Mouse (Mus musculus) layer of hippocampus, adult 8-10 months (tissue): ENCODE results near the gene Tnf. TPM values are rescaled to one million over a fixed set of nuclear protein-coding genes. Genes with fewer than 3 reads are reported as not detected.

ENCODE experiments used
- DNase-seq, 2 experiments: peaks; one replicate each; pipeline ENCODE4 v3.0.0; 2022; ENCODE audit warnings: low spot score in 2 of 2
- total RNA-seq, 4 experiments: library from RNA; stranded (reverse); gene quantifications; 2 replicates each; pipeline ENCODE4 v1.2.4; 2022

The Tnf gene
- total RNA-seq: under 1 TPM in 1 of 4 experiments, not detected in 3; 0.29 TPM

DNA sequence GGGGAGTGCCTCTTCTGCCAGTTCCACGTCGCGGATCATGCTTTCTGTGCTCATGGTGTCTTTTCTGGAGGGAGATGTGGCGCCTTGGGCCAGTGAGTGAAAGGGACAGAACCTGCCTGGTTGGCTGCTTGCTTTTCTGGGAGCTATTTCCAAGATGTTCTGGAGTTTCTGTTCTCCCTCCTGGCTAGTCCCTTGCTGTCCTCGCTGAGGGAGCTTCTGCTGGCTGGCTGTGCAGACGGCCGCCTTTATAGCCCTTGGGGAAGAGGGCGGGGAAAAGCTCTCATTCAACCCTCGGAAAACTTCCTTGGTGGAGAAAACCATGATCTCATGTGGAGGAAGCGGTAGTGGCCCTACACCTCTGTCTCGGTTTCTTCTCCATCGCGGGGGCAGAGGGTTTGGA is at the start of gene Tnf:
Gene Tnf (minus strand): TSS at position 221 of the 400 bp plus-strand sequence.
- DNase-seq: no peak

DNA sequence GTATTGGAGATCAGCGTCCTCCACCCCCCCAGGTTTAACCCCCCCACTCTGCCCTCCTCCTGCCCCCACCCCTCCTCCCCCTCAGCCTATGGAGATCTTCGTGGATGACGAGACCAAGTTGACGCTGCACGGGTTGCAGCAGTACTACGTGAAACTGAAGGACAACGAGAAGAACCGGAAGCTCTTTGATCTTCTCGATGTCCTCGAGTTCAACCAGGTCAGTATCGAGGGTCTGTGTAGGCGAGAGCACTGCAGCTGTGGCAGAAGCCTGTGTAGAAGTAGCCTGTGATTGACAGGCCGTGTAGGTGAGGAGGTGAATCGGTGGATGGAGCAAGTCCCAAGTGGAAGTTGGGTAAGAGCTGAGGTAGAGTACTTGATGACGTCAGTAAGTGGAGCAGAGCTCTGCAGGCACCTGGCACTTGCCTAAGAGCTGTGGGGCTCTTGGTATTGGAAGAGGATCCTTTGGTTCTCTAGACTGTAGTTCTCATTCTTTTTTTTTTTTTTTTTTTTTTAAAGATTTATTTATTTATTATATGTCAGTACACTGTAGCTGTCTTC is 49.4 kb upstream of the Tnf start:
- no peak for DNase-seq

DNA sequence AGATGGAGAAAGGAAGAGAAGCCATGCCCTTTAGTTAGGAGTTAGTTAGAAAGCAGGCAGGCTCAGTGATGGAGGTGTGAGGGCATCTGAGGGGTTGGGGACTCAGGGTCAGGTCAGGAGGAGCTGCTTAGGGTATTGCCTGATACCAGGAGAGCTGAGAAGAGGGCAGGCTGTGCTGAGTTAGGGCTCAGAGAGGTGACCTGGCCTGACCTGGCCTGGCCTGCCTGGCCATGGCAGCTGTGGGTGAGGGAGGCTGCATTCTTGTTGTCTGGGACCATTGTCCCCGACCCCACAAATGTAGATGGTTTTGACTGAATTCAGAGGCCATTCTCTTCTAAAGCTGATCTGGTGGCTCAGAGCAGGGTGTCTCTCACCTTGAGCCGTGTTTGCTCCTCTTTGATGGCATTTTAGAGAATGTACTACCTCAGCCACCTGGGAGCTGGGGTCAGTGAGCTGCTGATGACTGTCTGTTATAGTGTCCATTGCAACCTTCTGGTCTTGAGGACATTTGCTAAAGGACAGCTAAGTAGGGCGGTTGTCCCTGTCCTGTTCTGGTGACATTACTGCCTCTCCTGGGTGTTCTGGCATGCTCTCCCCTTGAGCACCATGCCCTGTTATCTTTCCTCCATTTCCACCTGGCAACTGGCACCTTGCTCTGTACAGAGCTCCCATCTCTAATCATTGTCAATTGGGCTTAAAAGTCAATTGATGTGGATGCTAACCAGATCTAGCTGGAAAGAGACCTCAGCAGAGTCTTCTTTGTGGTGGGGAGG is 48.7 kb upstream of the Tnf start:
- DNase-seq: no peak

DNA sequence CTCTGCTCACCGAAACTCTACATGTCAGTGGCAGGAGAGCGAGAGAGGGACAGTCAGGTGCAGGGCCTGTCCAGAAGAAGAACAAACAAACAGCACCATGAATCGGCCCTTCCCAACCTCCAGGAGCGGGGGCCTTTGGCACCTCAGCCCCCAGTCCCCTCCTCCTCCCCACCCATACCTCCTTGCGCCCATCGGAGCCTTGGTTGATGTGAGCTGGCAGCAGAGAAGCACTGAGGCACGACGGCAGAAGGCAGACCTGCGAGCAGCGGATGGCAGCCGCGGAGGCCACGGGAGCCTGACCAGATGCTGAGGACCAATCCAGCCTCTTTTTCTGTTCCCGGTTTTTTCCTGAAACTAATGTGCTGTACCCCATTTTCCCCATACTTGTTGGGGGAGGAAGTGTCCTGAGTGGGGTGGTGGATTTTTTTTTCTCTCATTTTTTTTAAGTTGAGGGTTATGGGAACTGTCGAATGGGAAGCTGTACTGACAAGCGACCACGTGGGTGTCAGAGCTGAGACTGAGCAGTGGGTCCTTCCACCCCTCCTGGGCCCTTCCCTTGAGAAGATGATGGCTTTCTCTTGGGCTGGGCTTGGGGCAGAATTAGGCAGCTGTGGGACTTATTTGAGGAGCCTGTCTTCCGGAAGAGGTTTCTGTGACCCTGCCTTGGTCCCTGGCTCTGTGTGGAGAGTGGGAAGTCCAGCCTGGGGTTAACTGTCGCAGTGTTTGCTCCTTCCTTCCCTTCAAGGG is 47.8 kb upstream of the Tnf start:
- no peak for DNase-seq

DNA sequence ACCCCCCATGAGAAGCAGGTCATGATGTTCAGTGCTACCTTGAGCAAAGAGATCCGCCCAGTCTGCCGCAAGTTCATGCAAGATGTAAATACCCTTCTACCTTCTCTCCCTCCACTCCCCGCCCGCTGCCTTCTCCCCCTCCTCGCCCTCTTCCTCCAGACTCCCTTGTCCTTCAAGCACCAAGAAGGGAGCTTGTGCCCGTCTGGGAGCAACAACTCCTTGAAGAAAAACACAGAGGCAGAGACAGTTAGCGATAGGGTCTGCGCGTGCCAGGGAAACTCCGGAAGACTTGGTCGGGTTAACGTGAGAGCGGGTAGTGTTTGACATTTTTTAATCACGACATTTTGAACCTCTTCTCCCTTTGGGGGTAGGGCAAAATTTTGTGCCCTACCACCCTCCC is 47.2 kb upstream of the Tnf start:
- no peak for DNase-seq

DNA sequence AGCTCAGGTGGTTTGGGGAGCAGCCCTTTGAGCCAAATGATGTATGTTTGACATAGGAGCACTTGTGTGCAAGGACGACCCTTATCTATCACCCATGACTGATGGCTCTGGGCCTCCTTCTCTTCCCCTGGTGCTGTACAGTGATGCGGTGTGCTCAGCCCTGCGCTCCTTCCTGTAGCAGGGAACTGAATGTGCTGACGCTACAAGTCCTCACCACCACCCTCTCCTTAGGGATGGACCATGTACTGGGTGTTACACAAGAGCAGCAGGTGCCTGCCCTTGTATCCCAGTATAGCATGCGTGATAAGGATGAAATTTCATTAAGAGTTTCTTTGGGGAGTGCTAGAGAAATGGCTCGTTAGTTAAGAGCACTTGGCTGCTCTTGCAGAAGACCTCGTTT is 45.3 kb upstream of the Tnf start:
- DNase-seq: no peak

DNA sequence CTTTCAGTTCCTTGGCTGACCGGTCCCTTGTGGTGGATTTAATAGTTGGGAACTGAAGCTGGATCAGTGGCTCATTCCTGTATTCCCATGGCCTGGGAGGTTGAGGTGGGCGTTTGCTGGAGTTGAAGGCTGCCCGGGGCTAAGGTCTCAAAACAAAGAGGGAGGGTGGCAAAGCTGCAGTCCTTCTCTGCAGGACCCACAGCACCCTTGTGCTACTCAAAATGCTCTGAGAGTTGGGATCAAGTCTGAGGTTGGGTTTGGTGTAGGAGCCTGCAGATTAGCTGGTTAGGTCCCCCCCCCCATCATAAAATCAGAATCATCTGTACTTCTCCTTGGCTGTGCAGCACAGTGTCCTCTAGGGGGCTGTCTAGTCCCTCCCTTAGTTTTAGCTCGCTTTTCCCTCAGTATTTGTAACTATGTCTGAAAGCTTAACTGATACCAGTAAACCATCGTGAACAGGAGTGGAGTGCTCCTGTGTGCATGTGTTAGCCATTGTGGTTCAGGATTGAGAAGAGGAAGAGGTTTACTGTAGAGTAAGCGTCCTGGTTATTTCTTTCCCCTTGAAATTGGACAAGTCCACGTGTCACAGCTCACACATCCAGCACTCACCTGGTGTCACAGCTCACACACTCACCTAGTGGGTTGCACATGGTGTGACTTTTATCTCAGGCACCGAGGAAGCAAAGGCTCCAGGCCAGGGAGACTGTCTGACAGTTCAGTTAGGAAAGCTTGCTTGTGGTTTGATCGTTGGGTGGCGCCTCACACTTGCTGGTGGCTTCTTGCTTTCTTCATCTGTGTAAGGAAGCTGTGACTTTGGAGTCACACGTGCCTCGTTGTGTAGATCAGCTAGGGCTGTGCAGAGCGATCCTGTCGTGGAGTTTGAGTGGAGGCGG is 44.2 kb upstream of the Tnf start:
- DNase-seq: no peak

DNA sequence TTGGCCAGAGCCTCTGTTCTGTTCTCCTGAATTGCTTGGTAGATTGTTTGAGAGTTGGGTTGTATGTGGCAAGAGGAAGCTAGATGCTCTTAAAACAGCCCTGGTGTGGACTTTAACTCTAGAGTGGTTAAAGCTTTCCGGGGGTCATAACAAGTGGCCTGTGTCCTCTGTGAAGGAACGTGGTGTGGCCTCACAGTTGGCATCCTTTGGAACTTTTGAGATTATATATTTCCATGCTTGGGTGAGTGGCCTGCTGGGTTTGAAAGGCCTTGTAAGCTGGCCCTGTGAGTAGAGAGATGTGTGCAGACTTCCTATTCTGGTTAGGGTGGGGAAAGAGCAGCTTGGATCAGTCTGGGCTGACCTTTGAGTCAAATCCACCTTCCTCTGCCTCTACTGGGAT is 43.2 kb upstream of the Tnf start:
- no peak for DNase-seq

DNA sequence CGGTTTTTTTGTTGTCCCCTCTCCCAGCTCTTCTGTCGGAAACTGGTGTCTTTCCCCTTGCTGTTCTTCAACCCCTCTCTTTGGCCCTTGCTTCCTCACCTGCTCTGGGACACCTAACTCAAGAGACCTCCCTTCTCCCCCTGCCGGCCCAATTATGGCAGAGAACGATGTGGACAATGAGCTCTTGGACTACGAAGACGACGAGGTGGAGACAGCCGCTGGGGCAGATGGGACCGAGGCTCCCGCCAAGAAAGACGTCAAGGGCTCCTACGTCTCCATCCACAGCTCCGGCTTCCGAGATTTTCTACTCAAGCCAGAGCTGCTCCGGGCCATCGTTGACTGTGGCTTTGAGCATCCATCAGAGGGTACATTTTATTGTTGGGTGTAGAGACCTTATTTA is 41.3 kb upstream of the Tnf start:
- DNase-seq: no peak

DNA sequence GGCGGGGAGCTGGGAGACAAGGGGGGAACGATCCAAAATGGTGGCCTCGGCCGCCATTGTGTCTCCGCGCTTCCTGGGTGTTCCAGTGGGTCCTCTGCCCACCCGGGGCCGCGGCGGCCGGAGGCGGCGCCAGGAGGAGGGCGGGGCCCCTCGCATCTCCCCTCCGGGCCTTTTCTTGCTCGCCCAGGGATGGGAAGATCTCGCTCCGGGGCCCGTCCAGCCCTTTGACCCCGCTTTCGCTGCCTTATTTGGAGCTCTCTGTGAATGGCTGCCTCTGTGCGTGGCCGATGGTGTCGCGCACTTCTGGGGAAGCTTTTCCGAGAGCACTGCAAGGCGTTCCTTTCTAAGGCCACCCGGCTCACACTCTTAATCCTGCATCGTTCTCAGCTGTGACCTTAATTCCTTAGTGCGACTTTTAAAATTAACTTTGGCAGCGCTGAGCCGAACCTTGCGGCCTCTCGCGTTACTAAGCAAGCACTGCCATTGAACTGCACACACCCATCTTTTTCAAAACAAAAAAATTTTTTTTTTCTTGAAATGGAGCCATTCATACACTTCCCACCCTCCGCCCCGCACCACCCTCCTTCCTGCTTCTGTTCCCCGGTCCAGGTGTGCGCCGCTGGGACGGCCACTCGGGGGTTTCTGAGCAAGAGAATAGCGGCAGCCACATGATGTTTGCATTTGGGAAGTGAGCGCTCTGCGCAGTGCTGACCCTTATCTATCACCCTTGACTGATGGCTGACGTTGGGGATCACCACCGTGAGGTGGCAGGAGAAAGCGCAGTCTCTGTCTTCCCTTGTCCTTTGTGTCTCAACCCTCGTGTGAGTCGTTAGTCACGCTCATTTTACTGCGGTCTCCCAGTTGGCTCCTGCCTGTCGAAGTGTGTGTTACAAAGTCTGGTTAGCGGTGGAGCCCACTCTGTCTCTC is 40.5 kb upstream of the Tnf start:
- DNase-seq: peak in 1 of 2 experiments; percentile 69

DNA sequence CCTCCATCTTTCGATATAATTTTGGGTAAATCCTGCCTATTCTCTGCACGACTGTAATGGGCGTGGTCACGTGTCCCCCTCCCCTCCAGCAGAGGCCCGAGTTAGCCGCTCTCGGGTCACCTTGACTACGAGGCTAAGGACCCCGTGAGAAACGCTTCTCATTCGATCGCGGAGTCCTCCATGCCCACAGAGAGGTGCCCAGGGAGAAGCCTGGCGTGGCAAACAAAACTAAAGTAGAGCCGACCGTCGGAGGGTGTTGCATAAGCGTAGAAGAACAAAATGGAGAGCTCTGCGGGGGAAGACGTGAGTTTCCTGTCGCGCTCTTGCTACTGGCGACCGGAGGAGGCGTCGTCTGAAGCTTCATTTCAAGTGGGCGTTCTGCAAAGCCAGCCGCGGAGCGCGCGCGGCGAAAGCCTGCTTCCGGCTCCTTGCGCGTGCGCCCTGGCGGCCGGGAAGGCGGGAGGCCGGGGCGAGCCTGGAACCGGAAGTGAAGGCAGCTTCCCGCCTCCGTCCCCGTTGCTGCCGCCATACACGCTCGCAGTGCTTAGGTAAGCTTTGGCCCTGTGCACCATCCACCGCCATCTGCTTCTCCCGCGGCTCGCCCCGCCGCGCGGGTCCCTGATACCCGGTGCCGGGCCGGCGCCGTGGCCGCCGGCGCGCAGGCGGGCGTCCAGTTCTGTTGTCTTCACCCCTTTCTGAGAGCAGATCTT is 39.7 kb upstream of the Tnf start, which contains the start of gene Ddx39b:
Gene Ddx39b (plus strand): TSS at position 442 of the 710 bp plus-strand sequence.
- DNase-seq: peak; percentile 94 to 97

DNA sequence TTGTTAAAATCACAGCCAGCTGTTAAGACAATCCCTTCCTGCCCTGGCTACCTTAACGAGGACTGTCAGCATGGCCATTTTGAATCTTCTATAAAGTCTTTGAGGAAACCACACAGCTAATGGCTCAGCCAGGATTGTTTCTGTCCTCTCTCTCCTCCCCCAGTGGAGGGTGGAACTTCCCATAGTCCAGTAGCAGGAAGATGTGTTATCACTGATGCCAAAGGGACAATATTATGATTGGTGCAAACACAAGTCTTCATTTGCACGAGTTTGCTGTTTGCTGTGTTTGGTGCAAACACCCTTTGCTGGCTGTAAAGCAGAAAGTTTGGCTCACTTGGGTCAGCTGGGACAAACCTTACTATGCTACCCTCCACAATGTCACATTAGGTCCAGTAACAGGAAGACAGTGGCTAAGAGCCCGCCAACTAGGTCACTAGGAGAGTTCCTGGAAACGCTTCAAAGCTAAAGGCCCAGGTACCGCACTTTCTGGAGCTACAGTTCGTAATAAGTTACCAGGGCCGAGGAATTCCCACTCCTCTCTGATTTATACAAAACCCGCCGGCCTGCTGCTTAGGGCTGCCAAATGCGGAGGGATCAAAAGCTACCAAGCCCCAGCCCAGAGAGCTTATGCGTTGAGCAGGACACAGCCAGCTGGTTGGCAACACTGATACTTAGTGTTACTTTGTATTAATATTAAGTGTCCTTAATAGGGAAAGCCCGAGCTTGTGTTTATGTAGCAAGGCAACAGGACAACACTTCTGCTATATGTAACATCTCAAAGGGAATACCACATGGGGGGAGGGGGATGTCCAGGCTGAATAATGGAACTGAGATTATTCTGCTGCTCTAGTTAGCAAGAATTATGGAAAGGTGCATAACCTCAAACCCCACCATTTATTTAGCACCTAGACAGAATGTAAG is 38.8 kb upstream of the Tnf start:
- no peak for DNase-seq

DNA sequence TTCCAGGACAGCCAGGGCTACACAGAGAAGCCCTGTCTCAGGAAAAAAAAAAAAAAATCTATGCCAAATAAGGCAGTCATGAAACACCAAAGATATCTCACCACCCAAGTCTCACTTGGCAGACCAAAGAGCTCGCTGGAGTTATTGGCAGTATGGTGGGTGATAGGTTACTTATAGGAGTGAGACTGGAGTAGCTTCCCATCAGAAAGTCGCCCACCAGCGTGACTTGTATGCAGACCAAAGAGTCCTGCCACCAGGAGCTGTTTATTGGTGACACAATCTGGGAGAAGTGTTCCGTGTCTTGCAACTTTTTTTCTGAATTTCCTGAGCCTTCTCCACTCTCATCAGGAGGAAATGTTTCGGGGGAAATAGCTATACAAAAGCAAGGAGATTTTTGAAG is 37.9 kb upstream of the Tnf start:
- no peak for DNase-seq

DNA sequence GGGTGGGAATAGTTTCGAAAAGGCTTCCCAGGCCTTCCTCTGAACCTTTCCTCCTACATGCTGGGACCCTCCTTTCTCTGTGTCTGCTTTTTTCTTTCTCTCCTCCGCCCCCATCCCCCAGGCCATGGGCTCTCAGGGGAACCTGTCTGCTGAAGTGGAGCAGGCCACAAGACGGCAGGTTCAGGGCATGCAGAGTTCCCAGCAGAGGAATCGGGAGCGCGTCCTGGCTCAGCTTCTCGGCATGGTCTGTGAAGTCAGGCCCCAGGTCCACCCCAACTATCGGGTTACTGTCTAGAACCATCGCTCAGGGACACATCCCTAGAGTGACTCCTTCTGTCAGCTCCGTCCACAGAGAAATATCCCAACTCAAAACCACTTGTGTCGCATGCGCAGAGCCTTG is 35.7 kb upstream of the Tnf start:
- DNase-seq: no peak

DNA sequence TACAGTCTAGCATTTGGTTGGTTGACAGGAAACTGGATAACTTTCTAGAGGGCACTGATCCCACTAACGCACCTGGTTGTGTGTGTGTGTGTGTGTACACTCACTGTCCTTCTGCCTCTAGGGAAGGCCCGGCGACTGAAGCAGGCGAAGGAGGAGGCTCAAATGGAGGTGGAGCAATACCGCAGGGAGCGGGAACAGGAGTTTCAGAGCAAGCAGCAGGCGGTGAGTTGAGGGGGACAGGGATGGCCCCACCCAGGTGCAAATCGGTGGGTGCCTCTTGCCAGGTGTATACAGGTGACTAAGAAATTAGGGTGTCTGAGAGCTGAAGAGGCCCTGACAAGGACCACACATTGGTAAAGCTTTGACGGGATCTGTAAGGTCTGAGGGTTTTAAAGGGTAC is 35.2 kb upstream of the Tnf start:
- no peak for DNase-seq

DNA sequence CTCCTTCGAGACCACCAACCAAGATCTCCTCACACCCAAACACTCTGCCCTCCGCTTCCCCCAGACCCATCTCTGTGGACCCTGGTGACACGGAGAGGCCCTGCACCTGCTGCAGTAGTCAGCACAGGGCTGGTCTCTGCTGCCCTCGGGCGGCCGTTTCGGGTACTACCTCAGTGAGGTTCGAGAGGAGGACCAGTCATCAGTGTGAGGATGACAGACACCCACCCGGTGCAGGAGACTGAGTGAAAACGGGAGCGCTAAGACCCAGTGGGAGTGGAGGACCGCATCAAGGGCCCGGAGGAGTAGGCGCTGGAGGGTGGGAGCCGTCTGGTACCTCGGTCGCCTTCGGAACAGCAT is 34.6 kb upstream of the Tnf start:
- peak; percentile 97 to 99 for DNase-seq

DNA sequence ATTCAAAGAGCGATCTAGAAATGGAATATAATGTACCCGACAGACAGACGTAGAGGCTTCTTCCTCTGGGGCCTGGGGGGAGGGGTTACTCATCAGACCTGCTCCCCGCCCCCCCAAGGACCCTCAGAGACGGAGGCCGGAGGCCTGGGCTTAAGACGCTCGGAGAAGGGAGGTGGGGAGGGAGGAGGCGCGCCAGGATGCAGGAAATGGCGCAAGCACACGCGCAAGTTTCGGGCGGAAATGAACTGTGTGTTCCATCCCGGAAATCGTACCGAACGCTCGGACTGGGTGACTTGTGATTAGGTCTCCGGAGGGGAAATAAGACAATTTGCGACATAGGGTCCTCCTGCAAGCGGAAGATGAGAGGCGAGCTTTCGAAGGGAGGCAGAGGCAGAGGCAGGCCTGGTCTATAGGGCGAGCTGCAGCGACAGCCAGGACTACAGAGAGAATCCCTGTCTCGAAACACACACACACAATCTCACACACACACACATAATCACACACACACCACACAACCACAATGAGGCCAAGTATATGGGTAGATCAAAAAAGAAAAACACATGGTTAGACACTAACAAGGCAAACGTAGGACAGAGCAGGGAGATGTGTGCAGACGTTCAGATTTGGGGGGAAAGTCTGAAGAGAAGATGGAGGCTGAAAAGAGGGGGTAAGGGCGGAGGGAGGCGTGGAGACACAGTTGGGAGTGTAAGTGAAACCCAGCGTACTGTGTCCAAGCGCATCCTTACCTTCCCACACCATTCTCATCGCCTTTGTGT is 34.0 kb upstream of the Tnf start, which contains the start of gene Nfkbil1:
Gene Nfkbil1 (minus strand): TSS at position 179 of the 776 bp plus-strand sequence.
- peak; percentile 92 to 93 for DNase-seq

DNA sequence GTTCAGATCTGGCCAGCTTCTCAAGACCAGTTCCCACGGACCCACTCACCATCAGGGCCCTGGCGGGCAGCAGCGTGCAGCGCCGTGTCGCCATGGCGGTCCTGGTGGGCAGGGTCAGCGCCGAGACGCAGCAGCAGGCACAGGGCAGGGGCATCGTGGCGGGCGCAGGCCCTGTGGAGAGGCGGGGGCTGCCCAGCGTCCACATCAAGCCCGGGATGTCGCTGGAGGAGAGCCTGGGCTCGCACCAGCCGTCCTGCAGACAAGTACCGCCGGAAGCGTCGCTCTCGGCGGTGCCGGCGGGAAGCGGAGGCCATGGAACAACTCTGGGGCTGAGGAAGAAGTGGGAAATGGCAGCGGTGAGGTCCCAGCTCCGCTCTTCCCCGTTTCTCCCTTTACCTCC is 33.1 kb upstream of the Tnf start:
- DNase-seq: no peak
